In the genomic region with DNA sequence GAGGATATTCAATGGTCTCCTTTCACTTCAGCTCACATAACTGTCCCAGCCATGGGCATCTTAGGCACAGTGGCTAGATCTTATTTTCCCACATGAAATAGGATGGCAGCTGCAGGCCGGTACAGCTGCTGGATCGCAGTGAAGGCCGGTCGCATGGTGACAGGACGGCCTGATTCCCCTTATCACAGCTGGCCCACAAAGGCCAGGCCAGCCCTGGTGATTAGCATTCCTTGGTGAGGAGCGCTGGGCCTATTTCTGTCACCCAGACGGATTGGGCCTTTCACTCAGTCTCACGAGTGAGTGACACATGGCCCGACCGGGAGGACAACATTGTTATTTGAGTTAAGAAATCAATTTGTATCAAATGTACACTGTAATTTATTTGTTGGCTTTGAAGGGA, we compare ENCODE assay signal across 12 mouse cellular contexts.
DNase-seq lines count a peak whose midpoint lies in the region; ATAC-seq and TF ChIP-seq lines count a peak whose summit lies in the region.
"Had no signal": no experiment of that assay in that cellular context is flagged by ENCODE, and none has a peak within 500 bp of the region (broad histone marks: within the 10 kb centered on the region; RNA-seq: fewer than 3 reads in every experiment).

No protein-coding gene starts in this region.

- intact Hi-C loops in gastrocnemius, postnatal 14 days (cut with DNase I; ENCODE audit: low total_unique reads): no loop called here

- DNase-seq in gastrocnemius, postnatal 14 days: peak; percentile 3
- DNase-seq in gastrocnemius, adult 18-20 months (ENCODE audit: low spot score): no peak
- peak; percentile 48 for DNase-seq in heart, adult 8-10 months (ENCODE audit: low spot score)
- DNase-seq in mesoderm, embryonic 11.5 days (ENCODE audit: low read depth, low spot score): peak; percentile 19
- DNase-seq in ovary, postnatal 10 days (ENCODE audit: low spot score): no peak
- DNase-seq in cerebellum, adult 2 months: no peak
- DNase-seq: kidney, postnatal 14 days; right cerebral cortex, postnatal 25 days; thymus, postnatal 36 days had no signal

- H3K4me1 ChIP-seq in heart, embryonic 16.5 days (ENCODE audit: control insufficient read depth, insufficient read depth, low read length): peaks cover 10% of the 10 kb centered on the region
- no peaks in the 10 kb centered on the region; the same call in 1 of the 2 replicates for H3K4me1 ChIP-seq in cerebellum, adult 2 months (ENCODE audit: control insufficient read depth, insufficient read depth, low read length)

- H3K9me3 ChIP-seq in heart, embryonic 16.5 days (replicated peaks; ENCODE audit: control insufficient read depth, low read length): peaks cover 3% of the 10 kb centered on the region

- TF ChIP-seq CTCF in cerebellum, adult 2 months (IDR thresholded peaks at IDR 0.05; ENCODE audit: borderline replicate concordance, insufficient read depth, low read depth, low read length): no peak

- H3K36me3 ChIP-seq in heart, embryonic 16.5 days (ENCODE audit: control insufficient read depth, insufficient read depth): no peaks in the 10 kb centered on the region

- WGBS in heart, embryonic 16.5 days: 18% methylated on average over 10 of the region's 10 CpGs
- 51% methylated on average over 10 of the region's 10 CpGs for WGBS in cerebellum, adult 2 months

- no peak for TF ChIP-seq POLR2A in cerebellum, adult 2 months (IDR thresholded peaks at IDR 0.05; ENCODE audit: borderline replicate concordance, insufficient read depth, low read length)

- no peaks in the 10 kb centered on the region for H3K27me3 ChIP-seq in heart, embryonic 16.5 days (ENCODE audit: control insufficient read depth, insufficient read depth, low read length)
- no peaks in the 10 kb centered on the region for H3K27me3 ChIP-seq in cerebellum, adult 2 months (ENCODE audit: control insufficient read depth, insufficient read depth, low read length)

- no peak overlapping the region for H3K9ac ChIP-seq in heart, embryonic 16.5 days (ENCODE audit: low read length)

- no peak overlapping the region for H3K27ac ChIP-seq in heart, embryonic 16.5 days (ENCODE audit: low read length)
- H3K27ac ChIP-seq in cerebellum, adult 2 months (ENCODE audit: insufficient read depth, low read length): no peak overlapping the region
- H3K27ac ChIP-seq: left cerebral cortex, adult 2 months had no signal

- H3K4me2 ChIP-seq in heart, embryonic 16.5 days (ENCODE audit: low read depth, low read length): peak overlapping the region; percentile 25

- no peak overlapping the region for H3K4me3 ChIP-seq in heart, embryonic 16.5 days (ENCODE audit: low read length)
- H3K4me3 ChIP-seq in cerebellum, adult 2 months (replicated peaks; ENCODE audit: insufficient read depth, low read depth, low read length): no peak overlapping the region
- H3K4me3 ChIP-seq: left cerebral cortex, adult 2 months had no signal

- peak; percentile 83 for ATAC-seq in heart, embryonic 16.5 days (replicated peaks; ENCODE audit: extremely low read depth, insufficient read depth, low FRiP score)
- ATAC-seq in CD4-positive, CD25-positive, alpha-beta regulatory T cell, adult 4 months: no peak

Comparison
In these comparisons a context has a peak if more than half of its experiments do, and no peak if none do; other contexts are left out.
1. DNase-seq: peak in gastrocnemius, postnatal 14 days (single experiment), heart, adult 8-10 months (single experiment) and mesoderm, embryonic 11.5 days (single experiment); none in gastrocnemius, adult 18-20 months (single experiment), ovary, postnatal 10 days (single experiment) and cerebellum, adult 2 months (0 of 2).